Mouse (Mus musculus): ENCODE results near the gene 0610010K14Rik.

- TF ChIP-seq CTCF (IDR thresholded peaks at IDR 0.05; ENCODE audit: low read depth) = no peak
- TF ChIP-seq EP300 (IDR thresholded peaks at IDR 0.05; ENCODE audit: low read depth) = no peak
Observed at GRCm38 (mm10) chr11:70242591-70242990, 4.9 kb upstream of the 0610010K14Rik start.
